Mouse (Mus musculus): ENCODE data around the gene Gpbp1. TPM values are rescaled to one million over a fixed set of nuclear protein-coding genes. Genes with fewer than 3 reads are reported as not detected.

Gene Gpbp1
- polyA plus RNA-seq, 2 experiments, result 19.2 to 36.2 TPM

DNA sequence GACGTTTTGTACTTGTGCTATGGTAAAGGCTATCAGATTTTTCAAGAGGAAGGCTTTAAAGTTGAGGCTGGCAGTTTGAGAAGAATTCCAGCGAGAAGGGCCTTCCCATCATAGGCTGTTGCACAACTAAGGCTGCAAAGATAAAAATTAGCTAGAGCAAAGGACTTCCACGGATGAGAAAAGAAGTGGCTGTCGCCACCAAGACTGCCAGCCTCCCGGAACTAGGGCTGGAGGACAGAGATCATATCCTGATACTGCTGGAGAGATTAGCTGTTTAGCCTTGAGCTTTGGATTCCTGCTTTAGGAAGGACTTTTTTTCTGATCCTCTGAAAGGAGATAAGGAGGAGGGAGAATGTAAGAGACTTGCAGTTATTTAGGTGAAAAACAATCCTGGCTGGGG is 28.4 kb upstream of the Gpbp1 start:
- ATAC-seq (ENCODE audit: insufficient read depth) (no peak), DNase-seq (ENCODE audit: low read depth in 3 of 3, low spot score in 3 of 3) (no peak)
- no peak for TF ChIP-seq EP300 (IDR thresholded peaks at IDR 0.05; ENCODE audit: low read depth)
- TF ChIP-seq CTCF (IDR thresholded peaks at IDR 0.05; ENCODE audit: low read depth), result no peak
- H3K9ac ChIP-seq (replicated peaks), result no peak overlapping the region
- no peak overlapping the region for H3K27ac ChIP-seq
- no peaks in the 10 kb centered on the region for H3K27me3 ChIP-seq (ENCODE audit: control insufficient read depth, insufficient read depth, low read length)
- no peaks in the 10 kb centered on the region for H3K36me3 ChIP-seq (replicated peaks; ENCODE audit: control insufficient read depth, insufficient read depth, low read depth)
- H3K9me3 ChIP-seq (ENCODE audit: control insufficient read depth, low read length), result no peaks in the 10 kb centered on the region
- WGBS (ENCODE audit: insufficient replicate concordance), result 41% methylated on average over 5 of the region's 5 CpGs
- no peak overlapping the region for H3K4me2 ChIP-seq (ENCODE audit: low read depth)
- H3K4me3 ChIP-seq (ENCODE audit: insufficient read depth in 1 of 2, low read depth in 2 of 2, low read length in 2 of 2), result no peak overlapping the region
- H3K4me1 ChIP-seq (replicated peaks; ENCODE audit: control insufficient read depth in 2 of 2, insufficient read depth in 2 of 2, low read length in 1 of 2), result no peaks in the 10 kb centered on the region

DNA sequence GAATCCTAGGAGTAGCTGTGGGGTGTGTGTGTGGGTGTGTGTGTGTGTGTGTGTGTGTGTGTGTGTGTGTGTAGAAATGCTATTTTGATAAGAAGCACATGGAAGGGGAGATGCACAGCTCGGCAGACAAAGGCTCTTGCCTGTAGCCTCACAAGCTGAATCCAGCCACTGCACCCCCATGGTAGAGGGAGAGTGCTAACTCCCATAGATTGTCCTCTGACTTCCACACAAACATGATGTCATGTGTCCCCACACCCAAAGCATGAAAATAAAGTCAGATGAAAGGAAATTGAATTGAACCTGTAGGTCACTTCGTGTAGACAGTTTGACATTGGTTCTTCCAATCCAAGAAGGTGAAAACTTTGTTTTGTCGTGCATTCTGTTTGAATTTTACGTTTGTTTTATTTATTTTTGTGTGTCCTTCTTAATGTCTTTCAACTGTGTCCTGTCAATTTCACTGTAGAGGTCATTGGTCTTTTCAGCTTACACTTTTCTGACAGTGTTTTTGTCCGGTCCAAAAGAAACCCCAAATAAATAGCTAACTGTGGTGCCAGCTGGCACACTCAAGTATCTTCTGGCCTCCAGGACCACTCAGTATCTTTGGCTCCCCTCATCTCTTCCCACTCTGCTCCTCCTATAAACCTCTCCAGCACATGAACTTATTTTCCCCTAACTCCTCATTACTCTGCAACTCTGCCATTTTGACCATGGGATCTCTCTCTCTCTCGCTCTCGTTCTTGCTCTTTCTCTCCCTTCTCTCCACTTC is 26.7 kb upstream of the Gpbp1 start:
- no peak overlapping the region for H3K4me2 ChIP-seq (ENCODE audit: low read depth)
- TF ChIP-seq EP300 (IDR thresholded peaks at IDR 0.05; ENCODE audit: low read depth) (no peak), CTCF (IDR thresholded peaks at IDR 0.05; ENCODE audit: low read depth) (no peak)
- DNase-seq (ENCODE audit: low read depth in 3 of 3, low spot score in 3 of 3) (no peak), ATAC-seq (ENCODE audit: insufficient read depth) (no peak)
- no peaks in the 10 kb centered on the region for H3K4me1 ChIP-seq (replicated peaks; ENCODE audit: control insufficient read depth in 2 of 2, insufficient read depth in 2 of 2, low read length in 1 of 2)
- H3K9ac ChIP-seq (replicated peaks), result no peak overlapping the region
- H3K4me3 ChIP-seq (ENCODE audit: insufficient read depth in 1 of 2, low read depth in 2 of 2, low read length in 2 of 2), result no peak overlapping the region
- no peaks in the 10 kb centered on the region for H3K27me3 ChIP-seq (ENCODE audit: control insufficient read depth, insufficient read depth, low read length)
- H3K36me3 ChIP-seq (replicated peaks; ENCODE audit: control insufficient read depth, insufficient read depth, low read depth), result no peaks in the 10 kb centered on the region
- H3K27ac ChIP-seq, result no peak overlapping the region
- 61% methylated on average over 7 of the region's 7 CpGs for whole genome bisulfite sequencing (ENCODE audit: insufficient replicate concordance)
- H3K9me3 ChIP-seq (ENCODE audit: control insufficient read depth, low read length), result no peaks in the 10 kb centered on the region

GRCm38 (mm10) chr13:111509385-111509784 is 19.5 kb upstream of the Gpbp1 start:
- no peak overlapping the region for H3K4me3 ChIP-seq (ENCODE audit: insufficient read depth in 1 of 2, low read depth in 2 of 2, low read length in 2 of 2)
- TF ChIP-seq CTCF (IDR thresholded peaks at IDR 0.05; ENCODE audit: low read depth), result no peak
- no peak for TF ChIP-seq EP300 (IDR thresholded peaks at IDR 0.05; ENCODE audit: low read depth)
- DNase-seq (ENCODE audit: low read depth in 3 of 3, low spot score in 3 of 3), result no peak
- no peaks in the 10 kb centered on the region for H3K36me3 ChIP-seq (replicated peaks; ENCODE audit: control insufficient read depth, insufficient read depth, low read depth)
- no peak overlapping the region for H3K9ac ChIP-seq (replicated peaks)
- peaks cover 0 to 2% of the 10 kb centered on the region in 2 experiments; a peak in 1 of 4 replicates for H3K4me1 ChIP-seq (replicated peaks; ENCODE audit: control insufficient read depth in 2 of 2, insufficient read depth in 2 of 2, low read length in 1 of 2)
- H3K27me3 ChIP-seq (ENCODE audit: control insufficient read depth, insufficient read depth, low read length), result no peaks in the 10 kb centered on the region
- no peaks in the 10 kb centered on the region for H3K9me3 ChIP-seq (ENCODE audit: control insufficient read depth, low read length)
- H3K27ac ChIP-seq, result no peak overlapping the region
- H3K4me2 ChIP-seq (ENCODE audit: low read depth), result no peak overlapping the region
- ATAC-seq (ENCODE audit: insufficient read depth), result no peak
- WGBS (ENCODE audit: insufficient replicate concordance), result 35% methylated on average over 5 of the region's 5 CpGs

- H3K36me3 ChIP-seq (replicated peaks; ENCODE audit: control insufficient read depth, insufficient read depth, low read depth), result no peaks in the 10 kb centered on the region
- no peaks in the 10 kb centered on the region for H3K9me3 ChIP-seq (ENCODE audit: control insufficient read depth, low read length)
- TF ChIP-seq EP300 (IDR thresholded peaks at IDR 0.05; ENCODE audit: low read depth) (no peak), CTCF (IDR thresholded peaks at IDR 0.05; ENCODE audit: low read depth) (no peak)
- H3K4me2 ChIP-seq (ENCODE audit: low read depth), result no peak overlapping the region
- no peak overlapping the region for H3K9ac ChIP-seq (replicated peaks)
- ATAC-seq (ENCODE audit: insufficient read depth) (no peak), DNase-seq (ENCODE audit: low read depth in 3 of 3, low spot score in 3 of 3) (no peak)
- WGBS (ENCODE audit: insufficient replicate concordance), result 33% methylated on average over 6 of the region's 6 CpGs
- no peak overlapping the region for H3K4me3 ChIP-seq (ENCODE audit: insufficient read depth in 1 of 2, low read depth in 2 of 2, low read length in 2 of 2)
- peaks cover 0 to 2% of the 10 kb centered on the region in 2 experiments; a peak in 1 of 4 replicates for H3K4me1 ChIP-seq (replicated peaks; ENCODE audit: control insufficient read depth in 2 of 2, insufficient read depth in 2 of 2, low read length in 1 of 2)
- no peak overlapping the region for H3K27ac ChIP-seq
- no peaks in the 10 kb centered on the region for H3K27me3 ChIP-seq (ENCODE audit: control insufficient read depth, insufficient read depth, low read length)
These were observed 18.7 kb upstream of the Gpbp1 start for GRCm38 (mm10) chr13:111508645-111509044.

DNA sequence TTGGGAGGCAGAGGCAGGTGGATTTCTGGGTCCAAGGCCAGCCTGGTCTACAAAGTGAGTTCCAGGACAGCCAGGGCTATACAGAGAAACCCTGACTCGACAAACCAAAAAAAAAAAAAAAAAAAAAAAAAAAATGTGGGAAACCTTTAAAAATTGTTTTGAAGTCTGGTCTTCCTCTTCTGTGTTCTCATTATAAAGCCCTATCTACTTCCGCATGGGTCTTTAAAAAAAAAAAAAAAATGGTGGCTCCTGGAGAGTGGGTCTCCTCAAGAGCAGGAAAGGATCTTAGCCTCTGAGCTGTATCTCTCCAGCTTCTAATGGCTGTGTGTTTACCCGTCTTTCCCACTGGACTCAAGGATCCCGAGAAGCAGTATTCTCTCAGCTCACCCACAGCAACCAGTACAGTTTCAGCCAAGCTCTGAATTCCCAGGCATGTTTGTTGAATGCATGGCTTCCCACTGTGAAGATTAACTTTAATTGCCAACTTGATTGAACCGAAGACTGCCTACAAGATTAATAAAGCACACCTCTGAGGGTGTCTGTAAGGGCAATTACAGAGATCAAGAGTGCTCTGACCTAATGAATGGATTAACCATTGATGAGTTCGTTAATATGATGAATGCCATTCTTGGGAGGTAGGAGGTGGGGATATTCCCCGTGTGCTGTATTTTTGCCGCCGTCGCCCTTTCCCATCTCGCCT is 4.6 kb upstream of the Gpbp1 start:
- 63% methylated on average over 11 of the region's 11 CpGs for WGBS (ENCODE audit: insufficient replicate concordance)
- no peak for DNase-seq (ENCODE audit: low read depth in 3 of 3, low spot score in 3 of 3)
- peaks cover 9 to 11% of the 10 kb centered on the region in 2 experiments for H3K4me1 ChIP-seq (replicated peaks; ENCODE audit: control insufficient read depth in 2 of 2, insufficient read depth in 2 of 2, low read length in 1 of 2)

More for the DNA sequence above, 4.6 kb upstream of the Gpbp1 start:
- H3K9ac ChIP-seq (replicated peaks), result no peak overlapping the region
- H3K27me3 ChIP-seq (ENCODE audit: control insufficient read depth, insufficient read depth, low read length), result peaks cover 10% of the 10 kb centered on the region
- no peaks in the 10 kb centered on the region for H3K9me3 ChIP-seq (ENCODE audit: control insufficient read depth, low read length)
- no peaks in the 10 kb centered on the region for H3K36me3 ChIP-seq (replicated peaks; ENCODE audit: control insufficient read depth, insufficient read depth, low read depth)
- no peak overlapping the region for H3K4me3 ChIP-seq (ENCODE audit: insufficient read depth in 1 of 2, low read depth in 2 of 2, low read length in 2 of 2)
- TF ChIP-seq CTCF (IDR thresholded peaks at IDR 0.05; ENCODE audit: low read depth), result no peak
- TF ChIP-seq EP300 (IDR thresholded peaks at IDR 0.05; ENCODE audit: low read depth), result no peak
- H3K27ac ChIP-seq, result no peak overlapping the region
- H3K4me2 ChIP-seq (ENCODE audit: low read depth), result no peak overlapping the region
- ATAC-seq (ENCODE audit: insufficient read depth), result no peak

Measured in liver, embryonic 14.5 days (tissue).